Mouse (Mus musculus): ENCODE measurements around the gene Apc2. TPM values are rescaled to one million over a fixed set of nuclear protein-coding genes. Genes with fewer than 3 reads are reported as not detected.

Gene Apc2
- total RNA-seq, 2 experiments from 2014 or later, result 2.1 to 3.7 TPM

- intact Hi-C loops (cut with DNase I), result no loop called here
- no peak for DNase-seq
These were observed 33.6 kb upstream of the Apc2 start for GRCm38 (mm10) chr10:80262169-80262568.

- intact Hi-C loops (cut with DNase I), result no loop called here
- DNase-seq, result no peak
These were observed 32.9 kb upstream of the Apc2 start for GRCm38 (mm10) chr10:80262776-80263365.

GRCm38 (mm10) chr10:80264341-80265148, 31.2 kb upstream of the Apc2 start:
- intact Hi-C loops (cut with DNase I), result no loop called here
- DNase-seq, result peak; percentile 99

- no peak for DNase-seq
- intact Hi-C loops (cut with DNase I), result no loop called here
These were observed 30.7 kb upstream of the Apc2 start for GRCm38 (mm10) chr10:80265149-80265486.

- intact Hi-C loops (cut with DNase I), result no loop called here
- no peak for DNase-seq
These were observed 25.7 kb upstream of the Apc2 start for GRCm38 (mm10) chr10:80270099-80270498.

GRCm38 (mm10) chr10:80270734-80271181, 25.0 kb upstream of the Apc2 start:
- no peak for DNase-seq
- intact Hi-C loops (cut with DNase I), result no loop called here

GRCm38 (mm10) chr10:80271186-80271843, 24.5 kb upstream of the Apc2 start:
- intact Hi-C loops (cut with DNase I), result no loop called here
- DNase-seq, result no peak

GRCm38 (mm10) chr10:80271870-80272585, 23.7 kb upstream of the Apc2 start:
- intact Hi-C loops (cut with DNase I), result no loop called here
- no peak for DNase-seq

GRCm38 (mm10) chr10:80273847-80274246, 21.9 kb upstream of the Apc2 start:
- intact Hi-C loops (cut with DNase I), result no loop called here
- DNase-seq, result no peak

GRCm38 (mm10) chr10:80276238-80276637, 19.5 kb upstream of the Apc2 start:
- DNase-seq, result no peak
- intact Hi-C loops (cut with DNase I), result no loop called here

GRCm38 (mm10) chr10:80278390-80278789, 17.4 kb upstream of the Apc2 start:
- intact Hi-C loops (cut with DNase I), result no loop called here
- no peak for DNase-seq

- intact Hi-C loops (cut with DNase I), result no loop called here
- no peak for DNase-seq
These were observed 16.5 kb upstream of the Apc2 start for GRCm38 (mm10) chr10:80279273-80279672.

GRCm38 (mm10) chr10:80281304-80281703, 14.5 kb upstream of the Apc2 start:
- no peak for DNase-seq
- intact Hi-C loops (cut with DNase I), result no loop called here

- peak in 1 of 2 experiments; percentile 37 for DNase-seq
- intact Hi-C loops (cut with DNase I), result no loop called here
These were observed 13.8 kb upstream of the Apc2 start for GRCm38 (mm10) chr10:80281921-80282371.

- intact Hi-C loops (cut with DNase I), result no loop called here
- no peak for DNase-seq
These were observed 13.0 kb upstream of the Apc2 start for GRCm38 (mm10) chr10:80282481-80283441.

GRCm38 (mm10) chr10:80285222-80286070, 10.3 kb upstream of the Apc2 start:
- intact Hi-C loops (cut with DNase I), result no loop called here
- DNase-seq, result no peak

- intact Hi-C loops (cut with DNase I), result no loop called here
- no peak for DNase-seq
These were observed 7.7 kb upstream of the Apc2 start for GRCm38 (mm10) chr10:80288097-80288496.

GRCm38 (mm10) chr10:80288657-80289056, 7.1 kb upstream of the Apc2 start:
- intact Hi-C loops (cut with DNase I), result no loop called here
- DNase-seq, result no peak
